Mouse (Mus musculus) neural tube, embryonic 10.5 days (tissue): ENCODE data around the gene Myt1l.

ENCODE experiments used
- DNase-seq: peaks from one replicate; pipeline ENCODE4 v3.0.0-alpha.2; 2017; ENCODE audit warnings: low spot score; ENCODE audit errors: extremely low spot score

Gene Myt1l

DNA sequence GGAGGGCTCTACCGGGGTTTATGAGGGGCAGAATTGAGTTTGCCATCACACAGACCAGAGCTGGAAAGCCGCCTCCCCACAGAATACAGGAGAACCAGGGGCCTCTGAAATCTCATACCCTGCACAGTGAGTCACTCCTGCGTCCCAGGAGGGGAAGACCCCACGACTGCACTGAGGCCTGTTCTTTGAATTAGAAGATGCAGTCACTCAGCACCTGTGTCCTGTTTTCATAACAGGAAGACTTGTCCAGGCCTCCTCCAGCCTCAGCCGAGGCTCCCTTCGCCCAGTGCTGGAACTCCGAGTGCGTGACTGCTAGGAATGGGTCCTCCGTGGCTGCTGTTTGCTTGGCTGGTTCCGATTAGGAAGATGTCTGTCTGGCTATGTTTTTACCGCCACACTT is 425.8 kb downstream of the Myt1l start:
- DNase-seq: no peak

DNA sequence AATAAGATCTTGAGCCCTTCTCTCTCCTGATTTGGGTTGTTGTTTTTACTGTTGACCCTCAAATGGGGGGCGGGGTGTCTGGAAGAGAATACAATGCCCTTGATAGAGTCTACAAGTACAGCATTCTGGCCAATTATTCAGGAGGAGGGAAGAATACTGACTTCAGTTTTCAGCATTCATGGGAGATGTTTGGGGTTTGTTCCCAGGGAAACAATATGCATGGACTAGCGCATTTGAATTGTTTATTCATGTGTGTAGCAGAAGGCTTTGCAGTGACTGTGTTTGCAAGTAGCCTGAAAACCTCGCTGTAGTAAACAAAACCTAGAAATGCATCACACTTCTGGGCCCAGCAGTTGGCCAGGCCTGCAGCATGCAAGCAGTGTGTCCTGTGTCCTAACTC is 426.3 kb downstream of the Myt1l start:
- no peak for DNase-seq

DNA sequence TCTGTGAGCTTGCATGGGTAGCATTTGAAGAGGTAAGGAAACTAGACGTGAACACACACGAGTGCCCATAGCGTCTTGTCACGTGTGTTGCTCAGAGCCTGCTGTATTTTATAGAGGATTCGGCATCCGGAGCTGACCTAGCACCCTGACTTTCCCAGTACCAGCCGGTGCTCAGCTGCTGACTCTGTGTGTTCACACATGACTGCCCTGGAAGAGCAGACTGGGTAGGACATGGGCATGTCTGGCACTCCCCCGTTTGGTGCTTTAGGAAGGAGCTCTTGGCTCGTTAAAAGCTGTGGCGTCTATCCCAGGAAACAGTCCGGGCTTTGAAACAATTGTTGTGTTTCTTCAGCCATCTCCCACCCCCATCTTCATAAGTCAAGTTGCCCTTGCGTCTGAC is 428.8 kb downstream of the Myt1l start:
- DNase-seq: no peak

DNA sequence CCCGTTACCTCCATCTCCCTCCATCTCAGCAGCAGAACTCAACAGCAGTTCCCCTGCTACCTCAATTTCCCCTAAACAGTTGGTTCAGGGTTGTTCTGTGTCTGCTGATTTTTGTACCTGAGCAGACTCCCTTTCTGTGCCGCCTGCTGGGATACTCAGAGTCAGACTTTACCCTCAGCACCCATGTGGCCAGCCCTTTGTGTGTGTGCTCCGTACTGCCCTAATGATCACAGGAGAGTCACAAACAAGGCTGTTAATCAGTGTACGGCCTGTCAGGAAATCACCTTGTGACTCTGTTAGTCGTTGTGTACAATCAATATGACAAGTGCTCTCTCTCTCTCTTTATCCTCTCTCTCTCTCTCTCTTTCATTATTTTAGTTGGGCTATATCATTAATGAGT is 430.5 kb downstream of the Myt1l start:
- DNase-seq: no peak

DNA sequence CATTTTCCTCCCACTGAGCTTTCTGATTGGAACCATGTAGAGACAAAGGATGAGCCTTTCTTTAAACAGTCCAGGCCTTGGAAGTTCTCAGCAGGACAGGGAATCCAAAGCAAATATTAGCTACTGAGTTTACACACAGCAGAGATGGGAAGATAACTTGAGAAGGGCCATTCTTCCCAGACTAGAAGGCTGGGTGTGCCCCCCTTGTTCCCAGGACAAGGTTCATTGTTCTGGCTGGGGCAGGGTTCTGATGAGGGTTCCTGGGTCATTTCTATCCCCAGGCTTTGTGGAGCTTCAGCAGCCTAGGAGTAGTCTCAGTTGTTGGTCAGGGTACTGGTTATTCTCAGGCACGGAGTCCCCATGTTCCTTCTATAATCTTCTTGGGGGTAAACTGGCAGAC is 432.9 kb downstream of the Myt1l start:
- no peak for DNase-seq

DNA sequence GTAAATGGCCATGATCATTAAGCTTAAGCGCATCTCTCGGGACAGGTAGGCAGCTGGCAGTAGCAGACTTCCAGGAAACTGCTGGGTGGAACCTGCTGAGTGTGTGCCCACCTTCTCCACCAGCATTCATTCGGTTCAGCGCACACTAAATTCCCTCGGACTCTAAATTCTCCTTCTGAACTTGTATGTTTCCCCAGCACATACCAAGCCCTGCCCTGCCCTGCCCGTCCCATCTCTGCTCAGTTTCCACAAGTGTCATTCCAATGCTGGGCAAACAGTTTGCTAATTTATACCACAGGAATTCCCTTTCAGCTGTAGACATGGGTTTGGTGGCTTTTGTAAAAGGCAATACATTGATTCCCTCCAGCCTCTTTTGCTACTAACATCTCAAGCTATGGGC is 436.8 kb downstream of the Myt1l start:
- DNase-seq: no peak

DNA sequence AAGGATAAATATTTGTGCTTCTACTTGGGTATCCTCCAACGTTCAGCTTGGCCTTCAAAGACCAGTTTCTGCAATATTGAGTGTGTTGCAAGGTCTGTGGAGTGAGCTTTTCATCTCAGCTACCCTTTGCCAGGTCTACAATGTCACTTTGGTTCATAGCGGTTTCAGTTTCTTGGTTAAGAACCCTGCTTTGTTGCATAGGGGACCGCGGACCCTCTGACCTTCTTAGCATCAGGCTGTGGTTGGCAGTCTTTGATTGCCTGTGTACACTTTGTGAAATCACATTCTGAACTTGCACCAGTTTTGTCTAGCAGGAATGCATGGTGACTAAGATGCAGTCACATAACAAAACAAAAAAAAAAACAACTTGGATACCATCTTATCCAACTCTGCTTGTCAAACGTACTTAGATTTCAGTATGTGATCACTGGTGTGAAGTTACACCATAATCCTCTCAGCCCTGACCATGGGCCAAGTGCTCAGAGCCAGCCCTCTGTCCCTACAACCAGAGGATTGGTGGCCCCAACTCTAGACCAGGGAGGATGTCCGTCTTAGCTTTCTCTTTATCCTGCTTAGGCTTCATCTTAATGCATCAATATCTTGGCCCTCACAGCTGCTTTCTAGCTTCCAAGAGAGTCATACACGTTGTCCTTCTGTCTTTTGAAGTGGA is 443.7 kb downstream of the Myt1l start:
- no peak for DNase-seq

DNA sequence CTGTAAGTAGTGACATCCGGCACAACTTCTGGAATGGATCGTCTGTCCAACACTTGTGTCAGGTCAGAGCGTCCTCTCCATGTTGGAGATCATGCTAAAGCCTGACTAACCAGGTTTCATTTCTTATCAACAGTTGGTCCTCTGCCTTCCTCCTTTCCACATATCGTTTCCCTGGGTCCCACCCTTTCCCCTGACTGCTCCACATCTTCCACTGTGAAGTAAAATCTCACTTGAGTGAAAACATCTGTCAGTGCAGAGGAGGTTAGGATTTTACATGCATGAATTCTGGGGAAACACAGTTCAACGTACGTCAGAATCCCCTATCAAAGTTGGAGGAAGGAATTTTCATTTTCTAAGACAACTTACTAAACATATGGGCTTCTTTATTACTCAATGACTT is 444.3 kb downstream of the Myt1l start:
- DNase-seq: no peak
